Mouse (Mus musculus) skeletal muscle tissue, adult 2 months (tissue): ENCODE measurements around the gene Pepd.
A peak's percentile ranks its signal among the peaks of the same experiment; 100 is the strongest.

Experiments used
- DNase-seq: peaks from one replicate; pipeline ENCODE4 v3.0.0-alpha.2; 2012; ENCODE audit warnings: low read depth, low spot score

Gene Pepd

GRCm38 (mm10) chr7:34911919-34912897 is at the start of gene Pepd:
Pepd (plus strand) TSS chr7:34912379.
- DNase-seq: peak; percentile 88

GRCm38 (mm10) chr7:34867289-34867688 is 44.9 kb upstream of the Pepd start:
- DNase-seq: no peak

GRCm38 (mm10) chr7:34869693-34870092 is 42.5 kb upstream of the Pepd start:
- DNase-seq: no peak

- no peak for DNase-seq
Observed at GRCm38 (mm10) chr7:34876787-34877186, 35.4 kb upstream of the Pepd start.

GRCm38 (mm10) chr7:34877820-34878219 is 34.4 kb upstream of the Pepd start:
- peak; percentile 7 for DNase-seq

GRCm38 (mm10) chr7:34888441-34888840 is 23.7 kb upstream of the Pepd start:
- no peak for DNase-seq

- no peak for DNase-seq
Observed at GRCm38 (mm10) chr7:34888891-34889290, 23.3 kb upstream of the Pepd start.

GRCm38 (mm10) chr7:34892845-34893244 is 19.3 kb upstream of the Pepd start:
- DNase-seq: no peak

- DNase-seq: no peak
Observed at GRCm38 (mm10) chr7:34896461-34896860, 15.7 kb upstream of the Pepd start.

GRCm38 (mm10) chr7:34897058-34897457 is 15.1 kb upstream of the Pepd start:
- no peak for DNase-seq

- DNase-seq: no peak
Observed at GRCm38 (mm10) chr7:34910096-34911066, 1.8 kb upstream of the Pepd start.

GRCm38 (mm10) chr7:34913956-34914355 is 1.8 kb downstream of the Pepd start:
- DNase-seq: no peak

- no peak for DNase-seq
Observed at GRCm38 (mm10) chr7:34915555-34915954, 3.4 kb downstream of the Pepd start.

- no peak for DNase-seq
Observed at GRCm38 (mm10) chr7:34917558-34917957, 5.4 kb downstream of the Pepd start.

- DNase-seq: no peak
Observed at GRCm38 (mm10) chr7:34917998-34918397, 5.8 kb downstream of the Pepd start.

- DNase-seq: peak; percentile 46
Observed at GRCm38 (mm10) chr7:34918416-34918815, 6.2 kb downstream of the Pepd start.

- DNase-seq: no peak
Observed at GRCm38 (mm10) chr7:34919054-34919453, 6.9 kb downstream of the Pepd start.

GRCm38 (mm10) chr7:34919809-34920208 is 7.6 kb downstream of the Pepd start:
- DNase-seq: no peak

GRCm38 (mm10) chr7:34925208-34925607 is 13.0 kb downstream of the Pepd start:
- peak; percentile 35 for DNase-seq

- DNase-seq: no peak
Observed at GRCm38 (mm10) chr7:34925956-34926355, 13.8 kb downstream of the Pepd start.

- DNase-seq: peak; percentile 66
Observed at GRCm38 (mm10) chr7:34929614-34930262, 17.6 kb downstream of the Pepd start.
